Mouse (Mus musculus) frontal cortex, postnatal 25 days (tissue): Measurements from ENCODE around the gene Elmo1.

Source experiments
- DNase-seq, 2 experiments: peaks; one replicate each; pipeline ENCODE4 v3.0.0; 2022; ENCODE audit warnings: low spot score in 2 of 2

The Elmo1 gene

DNA sequence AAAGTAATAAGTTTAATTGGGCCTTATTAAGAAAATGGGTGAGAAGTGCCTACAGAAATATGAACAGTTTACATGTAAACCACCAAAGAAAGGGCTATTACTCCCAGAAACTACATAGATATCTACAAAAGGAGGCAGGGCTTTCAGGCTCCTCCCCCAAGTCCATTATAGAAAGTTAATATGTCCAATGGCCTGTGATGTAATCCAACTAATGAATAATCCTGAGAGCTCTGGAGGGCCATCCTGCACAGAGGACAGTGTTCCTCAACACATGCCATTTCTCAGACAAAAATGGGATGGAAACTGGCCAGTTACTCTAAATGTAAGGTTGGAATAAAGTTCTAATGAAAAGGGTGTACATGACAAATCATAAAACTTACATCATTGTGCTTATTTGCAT, 373.8 kb downstream of the Elmo1 start:
- no peak for DNase-seq

DNA sequence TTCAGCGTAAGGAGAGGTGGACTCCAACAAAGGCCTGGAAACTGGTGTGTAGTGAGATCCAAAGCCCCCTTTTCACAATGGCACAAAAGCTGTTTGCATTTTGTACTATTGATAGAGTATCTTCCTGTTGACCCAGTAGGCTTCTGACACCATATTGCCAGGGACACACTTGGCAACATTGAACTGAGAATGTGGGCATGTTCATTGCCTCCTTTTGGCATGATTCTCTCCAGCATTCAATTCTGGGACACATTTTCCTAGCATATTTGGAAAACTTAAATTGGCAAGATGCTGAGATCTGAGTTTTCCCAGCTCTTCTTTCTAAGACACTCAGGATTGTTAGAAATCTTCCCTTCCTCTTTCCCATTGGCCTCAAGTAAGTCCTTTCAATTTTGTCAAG, 377.0 kb downstream of the Elmo1 start:
- DNase-seq = no peak

DNA sequence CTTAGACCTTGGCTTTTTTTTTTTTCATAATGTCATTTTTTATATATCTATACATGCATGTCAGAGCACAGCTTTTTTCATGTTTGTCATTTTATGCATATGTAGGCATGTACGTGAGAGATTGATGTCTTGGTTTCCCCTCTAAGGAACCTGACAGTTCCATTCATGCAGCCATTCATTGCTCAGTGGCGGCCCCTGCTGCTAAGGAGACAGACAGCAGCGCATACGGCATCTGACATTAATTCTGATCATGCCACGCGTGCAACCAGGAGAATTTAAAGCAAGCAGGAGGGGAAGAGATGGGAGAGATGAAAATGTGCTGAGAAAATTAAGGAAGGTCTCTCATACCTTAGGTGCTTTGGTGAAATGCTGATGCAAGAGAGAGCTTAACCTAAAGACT, 381.3 kb downstream of the Elmo1 start:
- peak; percentile 79 to 82 for DNase-seq

DNA sequence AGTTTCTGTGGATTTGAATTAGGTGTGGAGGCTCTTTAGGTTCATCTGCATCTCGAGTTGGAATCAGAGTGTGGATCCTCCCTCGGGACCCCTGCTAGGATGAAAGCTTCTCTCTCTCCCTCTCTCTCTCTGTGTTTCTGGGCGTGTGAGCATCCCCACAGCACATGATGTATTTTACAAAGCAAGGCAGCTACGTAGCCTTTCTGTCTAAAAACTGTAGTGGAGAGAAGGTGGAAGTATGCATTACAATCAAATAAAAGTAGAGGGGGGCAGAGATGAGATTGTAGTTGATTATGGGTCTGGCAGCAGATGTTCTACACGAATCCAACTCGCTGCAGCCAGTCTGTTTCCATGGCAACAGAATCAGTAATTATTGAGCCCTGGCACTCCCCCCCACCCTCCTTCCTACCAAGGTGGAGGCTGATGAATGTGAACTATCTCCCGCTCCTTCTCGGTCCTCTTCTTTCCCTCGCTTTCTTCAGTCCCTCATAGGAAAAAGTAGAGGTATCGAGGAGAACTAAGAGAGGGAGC, 382.0 kb downstream of the Elmo1 start:
- DNase-seq = no peak

DNA sequence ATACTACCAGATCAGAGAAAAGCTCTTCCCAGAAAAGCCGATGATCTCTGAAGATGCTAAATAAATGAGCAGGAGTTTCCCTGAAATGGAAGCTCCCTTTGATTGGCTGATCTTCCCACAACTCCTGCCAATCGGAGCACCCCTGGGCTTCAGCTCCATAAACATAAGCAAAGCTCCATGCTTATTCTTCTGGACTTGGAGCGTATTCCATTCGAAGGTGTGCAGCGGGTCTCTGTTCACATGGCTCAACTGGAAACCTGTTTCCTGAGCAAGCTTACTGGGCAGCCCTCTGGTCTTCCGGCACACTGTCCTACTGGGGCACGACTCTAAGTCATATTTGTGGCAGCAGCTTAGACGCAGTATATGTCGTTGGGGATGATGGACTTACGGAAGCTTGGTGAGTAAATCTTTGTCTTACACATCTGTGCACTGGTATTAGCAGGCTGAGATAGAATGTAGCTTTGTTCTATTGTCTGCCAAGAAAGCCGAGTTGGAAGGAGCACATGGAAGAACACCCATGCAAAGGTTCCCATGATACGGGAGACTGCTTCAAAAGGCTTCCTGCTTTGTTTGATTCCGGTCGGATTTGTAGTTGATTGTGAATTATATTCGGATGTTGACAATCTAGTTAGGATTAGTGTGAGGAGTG, 382.6 kb downstream of the Elmo1 start:
- peak; percentile 29 to 46 for DNase-seq

DNA sequence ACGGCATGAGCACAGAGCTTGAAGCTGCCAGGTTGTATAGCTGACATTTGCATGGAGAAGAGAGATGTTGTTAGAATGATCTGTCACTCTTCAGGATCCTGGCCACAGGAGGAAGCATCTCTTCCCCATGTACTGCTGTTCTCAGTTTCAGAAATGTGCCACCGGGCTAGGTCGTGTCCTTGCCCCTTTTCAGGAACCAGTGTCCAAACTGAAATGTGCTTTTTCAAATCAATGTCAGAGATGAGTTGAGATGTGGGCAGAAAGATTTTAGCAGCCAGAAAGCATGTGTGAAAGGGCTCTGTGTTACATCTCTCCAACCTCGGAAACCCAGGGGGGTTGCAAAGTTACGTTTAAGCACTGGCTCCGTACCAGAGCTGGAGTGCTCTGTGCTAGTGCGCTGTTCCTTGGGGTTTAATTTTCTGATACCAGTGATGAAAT, 383.3 kb downstream of the Elmo1 start:
- no peak for DNase-seq

DNA sequence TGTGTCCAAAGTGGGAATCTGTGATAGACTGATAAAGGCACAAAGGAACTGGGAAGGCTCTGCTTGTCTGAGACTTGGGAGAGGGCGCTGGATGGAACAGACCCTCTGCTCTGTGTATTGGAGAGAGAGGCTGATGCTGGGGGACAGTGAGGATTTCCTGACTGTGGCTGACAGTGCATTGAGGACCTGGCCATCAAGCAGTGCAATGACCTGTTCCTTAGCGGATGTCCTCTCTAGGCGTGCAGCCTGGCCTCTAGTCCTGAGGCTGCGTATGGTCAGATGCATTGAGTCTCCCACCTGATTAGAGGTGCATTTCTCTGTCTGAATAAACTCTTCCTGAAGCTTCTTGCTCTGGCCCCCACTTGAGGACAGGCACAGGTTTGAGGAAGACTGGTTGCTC, 384.2 kb downstream of the Elmo1 start:
- DNase-seq = no peak

DNA sequence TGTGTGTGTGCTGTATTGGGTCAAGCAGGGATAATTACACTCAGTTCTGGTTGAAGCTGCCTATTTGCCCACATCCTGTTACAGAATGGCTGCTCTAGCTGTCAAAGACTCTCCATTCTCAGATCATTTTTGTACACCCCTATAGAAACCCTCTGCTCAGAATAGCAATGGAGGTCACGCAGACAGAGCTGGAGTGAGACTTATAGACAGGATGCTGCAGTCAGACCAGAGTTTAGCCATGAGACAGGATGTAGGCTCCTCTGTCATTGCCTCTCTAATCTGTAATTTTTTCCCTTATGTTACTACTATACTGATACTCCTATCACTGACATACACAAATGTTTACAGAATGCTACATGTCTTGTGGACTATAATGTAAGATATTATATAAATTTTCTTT, 391.4 kb downstream of the Elmo1 start:
- no peak for DNase-seq

DNA sequence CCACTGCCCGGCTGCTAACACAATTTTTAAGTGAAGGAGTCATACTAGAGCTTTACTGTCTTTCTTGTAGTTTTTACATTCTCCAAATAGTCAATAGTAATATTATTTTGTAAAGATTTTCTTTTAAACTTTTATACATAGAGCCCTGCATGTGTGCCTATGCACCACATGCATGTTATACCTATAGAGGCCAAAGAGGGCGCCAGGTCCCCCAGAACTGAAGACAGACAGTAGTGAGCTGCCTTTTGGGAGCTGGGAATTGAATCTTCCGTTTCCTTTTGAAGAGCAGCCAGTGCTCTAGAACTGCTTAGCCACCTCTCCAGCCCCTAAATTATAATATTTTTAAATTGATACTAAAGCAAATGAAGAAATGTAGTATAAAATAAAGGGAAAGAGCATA, 398.7 kb downstream of the Elmo1 start:
- DNase-seq = no peak

DNA sequence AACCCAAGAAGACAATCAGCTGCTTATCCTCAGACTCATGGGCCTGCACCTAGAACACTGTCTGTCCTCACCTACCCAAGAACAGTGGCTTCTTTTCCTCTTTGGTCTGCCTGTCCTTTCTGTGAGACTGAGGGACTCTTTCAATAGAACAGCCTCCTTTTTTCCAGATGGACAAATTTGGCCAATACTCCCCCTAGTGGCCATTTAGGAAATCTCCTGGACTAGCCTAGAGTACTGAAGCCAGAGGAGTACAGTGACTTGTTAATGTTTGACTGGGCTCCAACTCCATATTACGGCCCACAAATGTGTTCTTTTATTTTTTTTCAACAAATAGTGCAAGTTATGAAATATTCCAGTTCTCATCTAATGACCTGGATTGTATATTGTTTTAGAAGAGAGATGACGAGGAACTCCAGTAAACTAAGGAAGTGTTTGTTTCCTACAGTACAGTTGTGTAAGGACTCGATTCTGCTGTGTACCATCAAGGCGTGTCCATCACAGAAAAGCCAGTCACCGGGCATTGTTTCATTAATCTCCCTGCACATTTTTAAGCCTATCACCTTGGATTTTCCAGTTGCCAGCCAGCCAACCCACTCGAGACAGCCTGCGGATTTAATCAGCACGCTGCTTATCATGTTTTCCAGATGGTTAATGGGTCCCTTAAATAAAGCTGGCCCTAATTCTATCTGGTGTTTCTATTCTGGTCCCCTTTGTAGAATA, 399.5 kb downstream of the Elmo1 start:
- DNase-seq = no peak

DNA sequence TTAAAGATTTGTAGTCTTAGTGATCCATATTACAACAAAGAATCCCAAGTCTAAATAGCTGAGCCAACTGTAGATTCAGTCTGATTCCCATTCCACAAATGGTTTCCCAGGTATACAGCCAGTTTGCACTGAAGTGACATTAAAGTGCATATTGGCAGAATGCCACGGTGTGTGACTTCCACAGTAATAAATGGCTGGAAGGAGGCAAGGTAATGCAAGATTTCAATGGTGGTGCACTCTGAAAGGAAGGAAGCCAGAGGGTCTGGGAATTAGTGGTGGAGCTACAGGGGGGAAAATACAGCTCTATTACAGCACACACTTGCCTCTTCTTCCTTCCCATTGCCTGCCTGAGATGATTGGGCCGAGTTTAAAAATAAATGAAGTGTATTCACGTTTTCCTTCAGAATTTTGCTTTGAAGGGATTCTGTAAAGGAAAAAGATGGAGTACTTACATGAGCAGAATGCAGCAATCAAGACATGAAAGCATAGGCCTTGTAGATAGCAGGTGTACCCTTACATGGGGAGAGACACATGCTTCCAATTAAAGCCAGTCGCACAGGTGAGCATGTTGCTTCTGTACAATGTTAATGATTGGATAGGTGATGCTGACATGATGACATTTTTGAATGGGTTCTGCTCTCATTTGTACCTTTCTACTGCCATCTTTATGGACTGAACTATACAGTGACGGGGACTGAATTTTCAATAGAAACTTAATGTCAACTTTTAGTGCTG, 400.6 kb downstream of the Elmo1 start:
- DNase-seq = no peak

DNA sequence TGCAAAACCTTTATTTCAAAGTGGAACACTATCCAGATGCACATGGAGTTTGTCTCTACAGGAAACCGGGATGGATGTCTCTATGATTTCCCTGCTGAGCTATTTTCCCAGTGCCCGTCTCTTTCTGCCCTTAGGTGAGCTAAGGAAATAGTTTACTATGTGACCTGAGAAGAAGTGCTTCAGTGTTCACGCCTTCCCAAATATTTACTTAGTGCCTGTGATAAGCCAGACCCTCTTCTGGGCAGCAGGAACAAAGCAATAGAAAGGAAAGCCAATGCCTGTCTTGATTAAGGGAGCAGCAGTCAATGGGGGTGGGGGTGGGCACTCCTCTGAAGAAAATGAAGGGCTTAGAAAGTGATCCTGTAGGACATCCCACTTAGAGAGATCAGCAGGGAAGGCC, 401.3 kb downstream of the Elmo1 start:
- no peak for DNase-seq

DNA sequence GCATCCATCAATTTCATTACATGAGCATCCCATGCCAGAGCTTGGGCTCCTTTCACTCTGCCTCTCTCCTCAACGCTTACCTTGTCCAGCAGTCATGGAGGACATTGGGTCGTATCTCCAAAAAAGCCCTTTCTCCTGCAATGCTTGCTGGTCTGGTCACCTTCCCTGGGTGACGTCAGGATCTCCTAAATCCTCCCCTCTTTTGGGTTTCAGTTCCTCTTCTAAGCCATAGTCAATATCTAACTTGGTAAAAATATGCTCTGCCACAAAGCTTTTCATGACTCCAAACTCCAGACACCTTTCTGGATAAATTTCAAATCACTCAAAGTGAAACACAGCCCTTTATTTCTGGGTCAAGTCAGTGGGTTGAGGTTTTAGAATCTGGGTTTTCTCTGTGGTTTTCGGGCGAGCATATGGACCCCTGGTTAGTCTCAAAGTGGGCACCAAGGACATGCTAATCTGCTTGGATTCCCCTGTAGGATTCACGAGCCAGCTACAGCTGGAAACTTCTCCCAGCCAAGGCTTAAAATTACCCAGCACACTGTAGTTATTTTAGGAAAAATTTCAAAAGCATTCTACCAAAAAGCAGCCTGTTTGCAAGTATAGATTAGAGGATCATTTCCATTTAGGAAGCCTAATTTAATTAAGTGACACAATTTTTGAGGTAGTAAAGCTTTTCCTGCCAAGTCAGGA, 403.8 kb downstream of the Elmo1 start:
- no peak for DNase-seq

DNA sequence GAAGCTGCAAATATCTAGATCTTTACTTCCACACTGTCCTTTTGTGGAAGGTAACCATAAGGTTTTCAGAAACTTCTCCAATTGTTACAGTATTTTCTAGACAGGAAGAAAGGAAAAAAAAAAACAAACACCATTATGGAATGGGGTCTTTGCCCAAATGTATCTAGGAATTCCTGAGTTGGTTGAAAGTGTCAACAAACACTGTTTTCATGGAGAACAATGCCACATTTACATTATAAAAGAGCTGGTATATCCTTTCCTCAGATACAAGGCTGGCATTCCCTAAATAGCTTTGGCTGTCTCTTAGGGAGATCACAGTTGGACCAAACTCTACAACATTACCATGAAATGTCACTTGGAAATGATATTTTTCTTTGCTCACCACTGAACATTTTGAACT, 411.5 kb downstream of the Elmo1 start:
- DNase-seq = no peak

DNA sequence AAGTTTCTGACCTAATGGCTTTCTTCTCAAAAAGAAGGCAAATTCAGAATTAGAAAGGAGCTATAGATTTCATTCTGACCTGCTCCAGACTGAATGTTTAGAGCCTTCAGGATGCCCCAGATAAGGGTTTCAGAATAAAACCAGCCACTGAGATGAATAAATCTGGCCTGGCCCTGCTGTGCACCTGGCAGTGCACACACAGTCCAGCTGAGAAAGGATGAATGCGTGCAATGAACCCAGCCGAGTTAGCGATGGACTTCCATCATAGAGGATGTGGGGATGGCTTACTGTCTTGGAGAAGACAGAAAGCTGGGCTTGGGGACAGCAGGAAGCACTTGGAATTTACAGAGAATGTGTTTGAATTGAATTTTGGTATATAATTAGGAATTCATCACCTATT, 413.0 kb downstream of the Elmo1 start:
- DNase-seq = no peak

DNA sequence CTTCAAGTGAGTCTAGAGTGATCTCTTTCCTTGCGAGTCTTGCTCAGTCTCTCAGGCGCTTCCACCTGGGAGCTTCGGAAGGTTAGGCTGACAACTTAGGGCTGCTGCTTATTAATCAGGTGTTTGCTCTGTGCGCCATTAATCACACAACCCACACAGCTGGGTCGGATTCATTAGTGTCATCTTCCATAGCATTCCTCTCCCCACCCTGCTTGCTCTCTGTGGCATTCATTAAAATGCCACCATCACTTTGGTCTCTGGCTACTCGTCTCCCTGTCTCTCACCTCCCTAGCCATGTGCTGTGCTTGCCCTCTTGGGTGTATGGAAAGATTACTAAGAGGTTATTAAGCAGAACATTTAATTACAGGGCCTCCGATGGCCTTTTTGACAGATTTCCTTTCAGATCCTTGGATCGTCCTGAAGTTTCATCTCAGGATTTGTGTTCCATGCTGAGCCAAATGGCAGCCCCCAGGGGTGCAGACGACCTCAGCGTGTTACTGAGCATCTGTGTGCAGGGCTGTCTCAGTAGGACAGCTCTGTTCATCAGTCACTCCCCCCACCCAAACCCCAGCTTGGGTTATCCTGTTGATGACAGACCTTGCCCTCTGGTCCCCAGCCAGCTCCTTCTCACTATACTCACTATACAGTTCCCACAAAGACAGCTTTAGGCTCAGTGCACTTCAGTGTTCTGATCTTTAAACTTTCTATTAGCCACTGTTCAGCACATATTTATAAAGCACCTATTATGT, 417.2 kb downstream of the Elmo1 start:
- DNase-seq = no peak

DNA sequence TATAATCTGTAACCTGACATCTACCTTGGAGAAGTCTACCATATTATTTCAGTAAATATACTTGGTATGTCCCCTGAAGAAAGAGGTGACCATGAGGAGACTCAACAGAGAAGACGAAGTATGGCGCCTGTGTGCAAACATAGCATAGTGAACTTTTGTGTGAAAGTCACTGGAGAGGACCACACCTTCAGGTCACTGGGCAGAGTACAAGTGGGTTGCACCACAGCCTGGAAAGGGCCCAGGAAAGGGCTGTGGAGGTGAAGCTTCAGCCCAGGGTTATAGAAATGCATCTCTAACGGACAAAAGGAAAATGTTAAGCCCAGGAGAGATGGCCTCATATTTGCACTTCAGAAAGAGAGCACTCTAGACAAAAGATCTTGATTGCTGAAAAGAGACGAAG, 420.6 kb downstream of the Elmo1 start:
- no peak for DNase-seq

DNA sequence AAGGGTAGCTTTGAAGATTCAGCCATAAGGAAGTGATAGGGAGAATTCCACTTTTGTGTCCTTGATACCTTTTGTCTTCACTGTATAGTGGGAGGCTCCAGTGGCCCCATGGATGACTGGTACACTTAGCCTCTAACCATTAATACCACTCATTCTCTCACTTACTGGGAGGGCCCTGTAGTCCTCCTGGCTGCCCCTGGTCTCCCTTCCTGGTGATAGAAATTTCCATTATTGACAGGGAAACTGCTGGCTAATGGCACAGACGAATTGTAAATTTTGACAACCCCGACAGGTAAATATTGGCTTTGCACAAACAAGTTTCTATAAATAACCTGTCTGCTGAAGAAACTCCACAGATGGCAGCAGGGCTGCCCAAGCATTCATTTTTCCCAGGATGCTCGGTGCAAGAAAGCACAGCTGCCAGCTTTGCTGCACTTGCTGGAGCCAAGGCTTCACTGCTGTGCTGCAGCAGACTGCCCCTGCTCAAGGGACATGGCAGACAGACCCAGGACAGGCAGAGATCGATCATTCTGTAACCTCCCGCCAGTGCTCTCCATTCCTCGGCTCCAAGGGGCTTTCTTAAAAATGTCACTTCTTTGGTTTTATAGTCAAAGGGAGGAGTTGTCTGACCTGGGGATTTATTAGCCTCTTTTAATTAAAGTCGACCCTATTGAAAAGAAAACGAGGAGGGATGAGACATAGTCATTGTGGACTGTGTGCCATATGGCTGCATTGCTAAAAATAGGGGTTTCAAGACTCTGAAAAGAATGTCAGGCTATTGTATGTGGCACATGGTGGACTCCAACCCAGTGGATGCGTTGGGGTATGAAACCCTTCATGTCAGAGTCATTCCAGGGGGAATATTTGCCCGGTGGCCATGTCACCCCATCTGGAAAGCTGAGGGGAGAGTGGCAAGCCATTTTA, 422.2 kb downstream of the Elmo1 start:
- no peak for DNase-seq

DNA sequence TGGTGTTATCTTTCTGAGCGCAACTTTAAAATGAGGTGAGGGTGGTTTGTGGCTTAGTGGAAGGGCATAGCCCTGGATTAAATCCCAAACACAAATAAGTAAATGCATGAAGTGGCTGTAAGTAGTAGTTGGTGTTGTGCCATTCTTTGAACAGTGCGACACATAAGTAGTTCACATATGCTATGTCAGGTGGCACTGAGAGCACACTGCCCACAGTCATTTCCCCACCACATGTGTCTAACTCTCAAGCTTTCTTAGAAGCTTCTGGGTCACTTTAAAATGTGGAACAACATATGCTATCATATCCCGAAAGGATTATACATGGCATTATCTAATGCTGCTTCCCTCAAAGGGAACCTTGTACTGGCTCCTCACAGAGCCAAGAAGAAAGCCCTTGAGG, 424.3 kb downstream of the Elmo1 start:
- no peak for DNase-seq

DNA sequence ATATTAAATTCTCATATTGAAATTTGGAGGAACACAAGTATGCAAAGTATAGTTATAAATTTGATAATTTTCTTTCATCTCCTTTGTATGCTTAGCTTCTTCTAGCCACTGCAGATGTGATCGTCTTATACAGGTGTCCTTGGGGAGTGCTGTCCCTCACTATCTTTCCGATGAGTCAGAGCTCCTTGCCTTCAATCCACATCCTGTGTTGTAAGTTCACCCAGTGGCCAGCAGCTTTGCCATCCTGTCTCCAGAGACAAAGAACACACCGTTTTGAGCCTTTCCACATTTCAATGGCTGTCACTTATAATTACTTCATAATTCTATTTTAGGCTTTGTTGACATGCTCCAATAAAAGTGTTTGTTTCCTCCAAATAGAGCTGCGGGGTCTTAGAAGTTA, 425.7 kb downstream of the Elmo1 start:
- DNase-seq = no peak
